In the genomic region with DNA sequence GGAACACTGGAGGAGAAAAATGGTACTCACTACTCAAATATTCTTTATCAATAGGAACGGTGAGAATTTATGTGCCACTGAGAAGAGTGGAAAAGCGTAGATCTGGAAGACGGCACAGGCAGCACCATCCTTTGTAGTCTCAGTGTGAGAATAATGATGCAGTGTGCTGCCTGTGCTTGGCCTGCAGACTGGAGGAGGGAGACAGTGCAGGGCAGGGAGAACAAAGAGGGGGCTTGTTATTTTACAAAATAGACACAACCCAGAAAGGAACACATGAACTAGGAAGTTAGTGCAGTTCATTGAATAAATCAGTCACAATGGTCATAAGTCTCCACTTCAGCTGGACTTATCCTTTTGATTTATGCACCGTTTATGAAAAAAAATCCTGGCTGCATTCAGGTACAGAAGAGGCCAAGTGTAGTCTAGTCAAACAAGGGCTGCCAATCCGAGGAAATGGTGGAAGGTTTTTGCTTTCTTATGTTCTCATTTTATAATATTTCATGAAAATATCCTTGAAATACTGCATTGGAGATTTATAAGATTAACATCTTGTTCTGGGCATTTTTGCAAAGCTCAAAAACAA, we compare ENCODE assay signal across 13 mouse cellular contexts.
DNase-seq lines count a peak whose midpoint lies in the region; ATAC-seq lines count a peak whose summit lies in the region.
"Had no signal": no experiment of that assay in that cellular context is flagged by ENCODE, and none has a peak within 500 bp of the region (broad histone marks: within the 10 kb centered on the region; RNA-seq: fewer than 3 reads in every experiment).

No protein-coding gene starts in this region.

- no peak for DNase-seq in kidney, adult 9 months
- no peak for DNase-seq in midbrain, embryonic 10.5 days (ENCODE audit: low spot score)
- DNase-seq in retina, embryonic 14.5 days (ENCODE audit: low spot score), result peak; percentile 9
- DNase-seq in frontal cortex, postnatal 36 days (ENCODE audit: low spot score in 2 of 2), result no peak
- no peak for DNase-seq in thymus, postnatal 4 days
- no peak for DNase-seq in gastrocnemius, postnatal 14 days
- DNase-seq: kidney, postnatal 4 days; thymus, postnatal 14 days had no signal

- H3K4me3 ChIP-seq in kidney, embryonic 14.5 days (ENCODE audit: low read length), result no peak overlapping the region
- H3K4me3 ChIP-seq in forebrain, embryonic 15.5 days, result no peak overlapping the region
- H3K4me3 ChIP-seq in midbrain, embryonic 10.5 days, result no peak overlapping the region
- H3K4me3 ChIP-seq: heart, embryonic 10.5 days had no signal

- peak; percentile 62; the same call in 1 of the 2 replicates for ATAC-seq in kidney, embryonic 14.5 days (ENCODE audit: low FRiP score, low TSS enrichment)
- peak; percentile 78 for ATAC-seq in forebrain, embryonic 15.5 days (replicated peaks)
- ATAC-seq: inflammation-experienced regulatory T-cells, adult 6 months; lung, postnatal 0 days had no signal

- no peak overlapping the region for H3K4me2 ChIP-seq in kidney, embryonic 14.5 days (replicated peaks; ENCODE audit: low read depth, low read length)
- H3K4me2 ChIP-seq in forebrain, embryonic 15.5 days (replicated peaks), result no peak overlapping the region

- H3K4me1 ChIP-seq in kidney, embryonic 14.5 days (ENCODE audit: control insufficient read depth, insufficient read depth, low read length), result 0 out of 2 replicates have a peak, but pooled peaks cover 4% of the 10 kb centered on the region
- 0 out of 2 replicates have a peak, but pooled peaks cover under 1% of the 10 kb centered on the region for H3K4me1 ChIP-seq in forebrain, embryonic 15.5 days
- peaks cover 13% of the 10 kb centered on the region; the same call in 1 of the 2 replicates for H3K4me1 ChIP-seq in midbrain, embryonic 10.5 days
- H3K4me1 ChIP-seq: heart, embryonic 10.5 days had no signal

- intact Hi-C loops in gastrocnemius, postnatal 14 days (cut with DNase I; ENCODE audit: low total_unique reads), result no loop called here

- H3K27me3 ChIP-seq in kidney, embryonic 14.5 days (ENCODE audit: control insufficient read depth, insufficient read depth, low read length), result no peaks in the 10 kb centered on the region
- no peaks in the 10 kb centered on the region for H3K27me3 ChIP-seq in forebrain, embryonic 15.5 days
- no peaks in the 10 kb centered on the region for H3K27me3 ChIP-seq in midbrain, embryonic 10.5 days (ENCODE audit: low read depth, poor library complexity, severe bottlenecking)

- WGBS in kidney, embryonic 14.5 days, result 28% methylated on average over 5 of the region's 5 CpGs
- 19% methylated on average over 5 of the region's 5 CpGs for WGBS in forebrain, embryonic 15.5 days
- WGBS in midbrain, embryonic 10.5 days, result 65% methylated on average over 5 of the region's 5 CpGs

- H3K9me3 ChIP-seq in kidney, embryonic 14.5 days (ENCODE audit: control insufficient read depth, low read length), result no peaks in the 10 kb centered on the region
- H3K9me3 ChIP-seq in forebrain, embryonic 15.5 days, result no peaks in the 10 kb centered on the region
- no peaks in the 10 kb centered on the region for H3K9me3 ChIP-seq in midbrain, embryonic 10.5 days (replicated peaks)
- H3K9me3 ChIP-seq: heart, embryonic 10.5 days had no signal

- H3K27ac ChIP-seq in kidney, embryonic 14.5 days (ENCODE audit: low read depth, low read length), result no peak overlapping the region
- no peak overlapping the region for H3K27ac ChIP-seq in forebrain, embryonic 15.5 days (replicated peaks)
- H3K27ac ChIP-seq in midbrain, embryonic 10.5 days (replicated peaks), result peak overlapping the region; percentile 38; the same call in 1 of the 2 replicates
- H3K27ac ChIP-seq: heart, embryonic 10.5 days had no signal

- H3K9ac ChIP-seq in kidney, embryonic 14.5 days (ENCODE audit: low read depth, low read length), result no peak overlapping the region
- no peak overlapping the region for H3K9ac ChIP-seq in forebrain, embryonic 15.5 days (replicated peaks)

- no peaks in the 10 kb centered on the region for H3K36me3 ChIP-seq in kidney, embryonic 14.5 days (ENCODE audit: control insufficient read depth, insufficient read depth, low read length)
- H3K36me3 ChIP-seq in forebrain, embryonic 15.5 days, result no peaks in the 10 kb centered on the region
- H3K36me3 ChIP-seq in midbrain, embryonic 10.5 days, result no peaks in the 10 kb centered on the region
- H3K36me3 ChIP-seq: heart, embryonic 10.5 days had no signal
